Mouse (Mus musculus): ENCODE results near the gene Cadm1.

DNA sequence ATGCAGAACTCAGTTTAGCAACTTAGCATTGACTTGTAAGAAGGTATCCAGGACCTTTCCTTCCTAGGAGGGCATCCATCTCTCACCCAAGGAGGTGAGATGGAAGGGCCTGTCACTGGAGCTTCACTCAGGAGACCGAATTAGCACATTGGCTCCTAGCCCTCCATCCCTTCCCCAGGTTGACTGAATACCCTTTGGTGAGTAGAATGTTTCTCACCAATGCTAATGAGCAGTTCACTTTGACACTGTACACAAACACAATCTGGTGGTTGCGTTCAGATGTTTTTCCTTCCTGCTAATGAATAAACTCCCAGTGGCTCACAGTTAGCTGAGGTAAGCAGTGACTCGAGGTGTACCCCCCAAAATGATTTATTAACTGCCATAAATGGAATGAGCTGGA lies 228.3 kb downstream of the Cadm1 start:
- TF ChIP-seq CTCF (IDR thresholded peaks at IDR 0.05; ENCODE audit: low read depth) (no peak), EP300 (IDR thresholded peaks at IDR 0.05; ENCODE audit: low read depth) (no peak)
